Mouse (Mus musculus) cerebellum, adult 11 months (tissue): Measurements from ENCODE around the gene Casr.

Experiments
- DNase-seq: peaks from one replicate; pipeline ENCODE4 v3.0.0; 2022

Gene Casr

DNA sequence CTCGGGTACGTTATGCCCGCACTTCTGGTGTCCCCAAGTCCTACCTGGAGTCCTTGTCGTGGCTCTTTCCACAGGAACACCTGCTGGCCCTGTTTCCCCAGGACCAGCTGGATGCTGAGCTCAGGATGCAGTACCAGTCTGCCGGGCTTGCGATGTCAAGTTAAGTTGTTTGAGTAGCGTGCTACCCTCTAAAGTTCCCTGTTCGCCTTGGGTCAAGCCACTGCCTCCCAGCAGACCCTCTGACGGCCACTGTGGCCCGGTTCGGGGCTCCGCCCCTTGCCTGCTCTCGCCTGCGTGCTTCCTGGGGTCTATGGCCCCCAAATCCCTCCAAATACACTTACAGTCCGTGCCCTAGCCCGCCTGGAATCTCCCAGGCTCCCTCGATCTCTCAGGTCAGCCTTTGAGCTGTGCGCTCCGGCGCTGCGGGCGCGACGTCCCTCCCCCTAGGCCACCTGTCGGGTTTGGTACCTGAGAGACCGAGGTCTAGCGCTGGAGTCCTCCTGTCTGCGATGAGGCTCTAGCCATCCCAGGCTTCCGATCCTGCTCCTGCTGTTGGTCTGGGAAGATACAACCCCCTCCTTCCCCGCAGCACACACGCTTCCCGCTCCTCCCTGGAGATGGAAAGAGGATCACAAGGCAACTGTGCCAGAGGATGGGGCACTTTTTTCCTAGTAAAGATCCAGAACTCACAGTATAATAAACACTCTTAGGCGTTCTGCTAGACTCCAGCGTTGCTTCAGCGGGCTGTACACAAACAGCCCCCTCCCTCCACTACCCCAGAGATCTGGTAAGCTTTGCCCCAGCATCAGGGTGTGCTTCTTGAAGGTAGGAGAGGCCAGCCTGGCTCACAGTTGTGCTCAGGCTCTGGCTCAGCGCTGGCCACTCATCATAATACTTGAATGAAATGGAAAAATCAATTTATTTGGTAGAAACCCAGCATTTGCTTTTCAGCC lies at the start of gene Casr:
Casr (minus strand) TSS at position 756 of the 953 bp plus-strand sequence.
- no peak for DNase-seq

DNA sequence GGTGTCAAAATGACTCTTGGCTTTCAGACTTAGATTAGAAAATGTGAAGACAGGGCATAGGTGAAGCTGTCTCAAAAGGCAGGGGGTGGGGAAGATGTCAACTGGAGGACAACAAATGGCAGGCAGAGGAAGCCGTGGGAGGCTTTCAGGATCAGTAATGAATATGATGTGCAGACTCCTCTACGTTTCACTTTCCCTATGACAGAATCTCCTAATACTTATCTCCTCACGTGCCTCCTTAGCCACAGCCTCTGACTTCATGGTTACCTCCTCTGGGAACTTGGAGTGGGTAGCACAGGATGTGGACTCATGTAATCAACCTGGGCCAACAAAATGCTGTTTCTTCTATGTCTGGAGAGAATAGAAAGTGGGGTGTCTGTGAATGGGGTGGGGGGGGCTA lies 40.7 kb upstream of the Casr start:
- no peak for DNase-seq

DNA sequence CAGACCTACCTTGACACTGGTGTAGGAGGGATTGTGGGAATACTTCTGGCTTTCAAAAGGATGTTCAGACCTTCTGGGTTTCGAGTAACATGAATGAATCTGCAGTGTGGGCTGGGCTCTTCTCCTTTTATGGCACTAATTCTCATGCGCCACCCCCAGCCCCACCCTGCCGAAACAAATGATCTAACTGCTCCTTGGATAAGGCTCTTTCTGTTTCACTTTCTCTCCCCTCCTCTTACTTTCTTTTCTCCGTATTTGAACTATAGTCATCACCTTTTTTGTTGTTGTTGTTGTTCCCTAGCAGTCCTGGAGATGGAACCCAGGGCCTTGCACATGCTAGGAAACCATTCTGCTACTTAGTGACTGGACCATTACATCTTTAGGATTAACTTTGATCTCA lies 36.3 kb upstream of the Casr start:
- DNase-seq = no peak

DNA sequence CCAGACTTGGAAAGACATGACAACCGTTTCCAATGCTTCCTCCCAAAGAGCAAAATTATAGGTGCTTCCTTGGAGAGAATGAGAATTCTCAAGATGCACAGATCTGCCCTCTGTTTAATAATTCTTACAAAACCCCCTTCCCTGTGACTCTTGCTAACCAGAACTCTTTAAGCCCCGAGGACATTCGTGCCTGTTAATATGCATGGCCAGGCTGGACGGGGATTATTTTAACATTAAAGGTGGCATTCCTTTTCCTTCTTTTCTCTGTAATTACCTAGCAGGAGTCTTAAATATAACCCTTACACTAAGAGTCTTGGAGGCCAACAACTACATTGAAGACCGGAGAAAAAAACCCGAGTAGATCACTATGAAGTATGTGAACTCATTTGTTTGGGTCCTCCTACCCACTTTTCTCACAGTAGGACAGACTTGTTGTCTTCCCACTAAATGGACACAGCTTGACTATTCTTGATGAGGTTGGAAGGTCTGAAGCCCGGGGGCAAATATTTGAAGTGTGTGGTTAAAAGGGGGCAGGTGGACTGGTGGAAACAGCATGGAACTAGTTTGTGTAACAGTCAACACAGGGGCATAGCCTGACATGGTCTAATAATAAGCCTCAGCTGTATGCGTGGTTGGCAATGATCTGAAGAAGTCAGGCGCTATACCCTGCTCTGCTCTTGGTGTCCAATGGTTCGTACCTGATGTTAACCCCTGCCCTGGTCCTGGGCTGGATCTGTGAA lies 34.9 kb upstream of the Casr start:
- no peak for DNase-seq

DNA sequence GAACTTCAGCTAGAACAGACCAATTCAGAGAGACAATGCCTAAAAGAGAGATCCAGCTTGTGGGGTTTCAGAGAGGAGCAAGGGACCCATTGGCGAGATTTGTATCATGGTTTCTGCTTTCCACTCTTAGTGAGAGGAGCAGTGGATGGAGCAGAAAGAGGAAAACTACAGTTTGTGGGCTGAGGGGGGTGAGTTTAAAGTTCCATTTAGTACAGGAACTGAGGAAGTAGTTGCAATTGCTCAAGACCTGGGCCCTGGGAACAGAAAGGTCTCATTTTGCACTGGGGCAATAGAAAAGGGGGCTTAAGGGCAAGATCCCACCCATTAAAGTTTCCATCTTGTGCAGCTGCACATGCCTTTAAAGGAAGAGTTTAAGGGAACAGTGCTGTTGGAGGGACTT lies 28.0 kb upstream of the Casr start:
- no peak for DNase-seq

DNA sequence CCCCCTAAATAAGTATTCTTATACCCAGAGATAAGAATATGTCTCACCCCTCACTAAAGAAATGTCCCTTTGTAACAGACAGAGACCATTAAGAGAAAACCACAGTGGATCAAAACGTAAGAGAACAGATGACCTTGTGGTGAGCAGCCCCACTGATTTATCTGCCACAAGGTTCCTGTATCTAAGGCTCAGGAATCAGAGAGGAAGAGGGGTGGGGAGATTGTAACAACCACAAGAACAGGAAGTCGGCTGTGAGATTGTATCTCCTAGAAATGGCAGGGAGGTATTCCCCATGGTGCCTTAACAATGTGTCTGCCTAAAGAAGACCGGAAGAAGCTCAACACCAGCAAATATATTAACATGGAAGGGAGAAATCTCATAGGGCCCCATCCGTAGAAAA lies 26.0 kb upstream of the Casr start:
- no peak for DNase-seq

DNA sequence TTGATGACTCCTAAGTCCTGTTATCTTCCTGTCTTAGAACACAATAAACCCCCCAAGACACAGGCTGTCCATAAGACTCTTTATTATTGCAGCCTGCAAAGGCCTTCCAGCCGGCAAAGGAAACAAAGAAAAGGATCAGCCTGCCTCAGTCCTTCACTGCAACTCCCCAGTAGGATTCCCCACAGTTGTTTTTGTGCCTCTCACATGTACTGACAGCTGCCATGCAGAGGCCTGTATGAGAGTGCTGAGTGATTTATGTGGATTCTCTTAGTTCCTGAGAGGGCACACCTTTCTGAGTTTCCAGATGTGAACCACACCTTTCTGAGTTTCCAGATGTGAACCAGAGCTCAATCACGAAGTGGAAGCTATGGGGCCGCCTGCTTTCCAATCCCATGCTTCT lies 20.1 kb upstream of the Casr start:
- no peak for DNase-seq

DNA sequence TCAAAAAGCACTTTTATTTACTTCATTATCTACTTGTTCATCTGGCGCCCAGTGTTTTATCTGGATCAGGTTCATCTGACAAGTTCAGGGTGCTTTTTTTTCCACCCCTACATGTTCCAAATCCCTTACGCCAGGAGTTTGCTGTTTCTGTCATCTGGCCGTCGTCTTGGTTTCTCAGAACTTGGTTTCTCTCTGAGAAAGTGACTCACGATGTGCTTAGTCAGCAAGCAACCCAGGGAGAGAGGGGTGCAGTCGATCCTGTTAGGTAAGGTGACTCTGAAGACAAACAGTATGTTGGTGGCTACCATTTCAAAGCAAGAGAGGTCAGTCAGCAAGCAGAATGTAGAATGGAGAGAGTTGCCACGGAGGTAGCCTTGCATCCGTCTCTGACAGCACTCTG lies 10.0 kb upstream of the Casr start:
- DNase-seq = no peak

DNA sequence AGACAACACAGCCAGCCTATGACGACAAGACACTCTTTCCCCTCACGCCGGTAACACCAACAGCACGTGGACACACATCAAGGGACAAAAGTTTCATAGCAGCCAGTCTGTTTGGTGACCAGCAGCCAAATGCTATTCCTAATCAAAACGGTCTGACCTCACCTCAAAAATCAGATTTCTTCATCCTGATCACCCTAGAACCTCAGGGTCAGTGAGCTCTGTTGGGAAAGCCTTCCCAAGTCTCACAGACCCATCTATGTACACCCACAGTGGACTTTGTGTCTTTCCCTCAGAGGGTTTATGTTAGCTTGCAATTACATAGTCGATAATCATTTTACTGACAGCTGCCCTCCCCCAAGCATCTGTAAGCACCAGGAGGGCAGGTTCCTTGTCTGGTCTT lies 2.4 kb downstream of the Casr start:
- DNase-seq = no peak

DNA sequence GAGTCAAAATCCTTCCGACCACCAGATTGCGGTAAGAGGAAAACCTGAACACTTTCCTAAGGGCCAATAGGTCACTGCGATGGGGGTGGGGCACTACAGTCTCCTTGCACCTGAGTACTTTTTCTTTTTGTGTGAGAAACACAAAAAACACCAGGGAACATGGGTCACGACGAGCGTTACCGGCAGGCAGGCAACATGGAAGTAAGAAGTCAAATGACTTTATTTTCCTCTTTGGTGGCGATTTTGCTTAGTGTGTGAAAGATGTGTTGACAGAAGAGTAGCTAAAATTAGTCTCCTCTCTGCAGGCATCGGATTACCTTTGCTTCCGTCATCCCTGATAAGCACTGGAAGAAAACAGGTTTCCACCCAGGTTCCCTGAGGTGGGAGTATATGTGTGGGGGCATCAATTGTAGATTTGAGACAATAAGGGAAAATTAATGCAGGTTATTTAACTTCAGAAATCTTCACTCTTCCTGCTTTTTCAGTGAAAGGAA lies 6.2 kb downstream of the Casr start:
- DNase-seq = no peak

DNA sequence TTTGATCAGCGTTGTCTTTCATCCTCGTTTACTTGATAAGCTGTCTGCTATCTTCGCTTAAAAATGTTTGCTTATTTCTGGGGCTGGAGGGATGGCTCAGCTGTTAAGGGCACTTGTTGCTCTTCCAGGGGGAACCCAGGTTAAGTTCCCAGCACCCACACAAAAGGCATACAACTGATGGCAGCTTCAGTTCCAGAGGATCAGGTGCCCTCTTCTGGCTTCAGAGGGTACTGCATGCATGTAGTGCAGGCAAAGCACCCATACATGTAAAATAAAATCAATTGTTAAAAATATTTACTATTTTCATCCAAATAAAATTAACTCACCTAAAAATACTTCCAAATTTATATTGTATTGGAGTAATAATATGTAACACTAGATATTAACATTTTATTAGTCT lies 8.3 kb downstream of the Casr start:
- no peak for DNase-seq

DNA sequence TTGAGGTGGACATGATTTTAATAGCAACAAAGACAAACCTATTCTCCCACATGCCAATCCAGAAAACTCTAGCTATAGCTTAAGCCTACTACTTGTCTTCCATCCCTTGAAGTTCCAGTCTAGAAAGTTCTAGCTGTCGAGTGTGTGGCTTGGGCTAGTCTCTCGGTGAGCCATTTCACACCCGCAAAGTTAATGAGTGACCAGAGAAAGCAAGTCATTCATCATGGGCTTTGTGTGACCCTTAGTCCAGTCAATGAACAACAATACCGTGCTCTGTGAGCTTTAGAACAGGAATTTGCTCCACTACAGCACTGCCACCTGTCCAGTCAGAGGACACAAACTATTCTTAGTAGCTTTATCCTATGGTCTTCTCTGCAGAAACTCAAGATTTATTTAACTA lies 16.6 kb downstream of the Casr start:
- no peak for DNase-seq

DNA sequence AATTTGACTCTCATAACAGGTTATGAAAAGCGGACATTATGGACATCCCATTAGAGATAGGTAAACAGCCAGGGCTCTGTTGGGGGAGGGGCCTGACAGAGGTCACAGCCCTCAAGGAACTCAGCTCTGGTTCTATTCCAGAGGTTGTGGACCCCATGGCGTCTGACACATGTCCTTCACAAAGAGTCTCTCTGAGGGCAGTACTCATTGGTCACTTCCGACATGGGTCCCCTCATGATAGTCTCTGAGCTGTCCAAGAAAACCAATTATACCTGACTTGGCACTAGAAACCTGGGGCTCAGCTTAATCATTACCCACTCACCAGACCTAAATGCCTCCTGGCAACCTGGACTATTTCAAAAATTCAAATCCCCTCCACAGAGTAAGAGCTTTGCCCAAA lies 18.9 kb downstream of the Casr start:
- no peak for DNase-seq

DNA sequence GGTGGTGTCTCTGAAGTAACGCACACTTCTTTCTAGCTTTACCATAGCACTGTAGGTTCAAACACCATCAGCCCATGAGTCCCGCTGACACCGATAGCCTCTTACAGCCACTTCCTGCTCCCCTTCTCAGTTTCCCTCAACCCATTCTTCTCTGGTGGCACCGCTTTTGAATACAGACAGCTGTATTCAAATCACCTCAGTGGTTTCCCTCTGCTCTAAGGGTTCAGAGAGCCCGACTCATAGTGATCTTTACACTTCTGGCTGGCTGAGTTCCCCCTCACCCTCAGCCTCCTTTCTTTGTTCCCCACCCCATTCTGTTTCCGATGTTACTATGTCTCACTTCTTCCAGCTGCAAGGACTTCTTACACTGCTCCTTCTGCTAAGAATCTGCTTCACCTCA lies 21.1 kb downstream of the Casr start:
- no peak for DNase-seq

DNA sequence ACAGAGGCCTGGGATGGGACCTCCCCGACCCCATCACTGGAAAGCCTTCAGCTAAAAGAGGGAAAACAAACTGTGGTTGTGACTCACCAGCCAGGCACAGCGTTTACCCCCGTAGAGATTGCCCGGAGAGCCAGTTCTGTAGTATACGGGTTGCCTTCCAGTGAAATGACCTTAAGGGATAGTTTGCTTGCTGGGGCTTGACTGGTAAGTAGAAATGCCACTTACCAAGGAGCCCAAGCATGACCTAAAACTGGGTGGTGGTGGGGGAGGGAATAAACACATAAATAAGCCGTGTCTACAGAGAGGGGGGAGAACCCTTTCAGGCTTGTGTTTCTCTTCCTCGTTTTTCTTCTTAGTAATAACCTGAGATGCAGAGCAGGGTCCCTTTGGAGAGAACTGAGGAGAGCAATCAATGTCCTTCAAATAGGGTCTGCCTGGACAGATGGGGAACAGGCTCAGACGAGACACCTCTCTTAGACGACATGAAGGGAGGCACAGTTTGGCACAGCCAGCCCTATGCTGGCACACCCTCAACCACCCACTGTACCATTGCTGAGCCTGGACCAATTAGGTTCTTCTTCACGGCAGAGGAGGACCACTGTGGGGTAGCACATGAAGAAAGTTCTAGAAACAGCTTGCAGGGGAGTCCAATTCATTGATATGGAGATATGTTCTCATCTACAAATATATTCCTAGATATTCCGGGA lies 28.8 kb downstream of the Casr start:
- DNase-seq = no peak

DNA sequence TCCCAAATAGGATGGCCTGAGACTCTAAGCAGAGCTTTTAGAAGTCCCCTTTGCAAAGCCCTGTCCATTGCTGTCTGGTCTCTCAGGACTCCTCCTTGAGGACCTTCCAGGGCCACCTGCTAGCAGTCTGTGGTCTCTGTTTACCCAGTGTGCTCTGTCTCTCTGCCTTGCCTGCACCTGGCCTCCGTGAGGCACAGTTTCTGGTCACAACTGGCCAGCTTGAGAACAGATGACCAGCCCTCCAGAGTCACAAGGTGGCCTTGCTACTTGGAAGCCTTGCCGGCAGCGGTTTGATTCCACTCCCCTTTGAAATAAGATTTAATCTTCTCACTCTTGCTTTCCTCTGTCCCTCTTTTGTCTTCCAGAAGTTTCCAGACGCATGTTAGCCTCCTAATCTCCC lies 29.9 kb downstream of the Casr start:
- DNase-seq = no peak

DNA sequence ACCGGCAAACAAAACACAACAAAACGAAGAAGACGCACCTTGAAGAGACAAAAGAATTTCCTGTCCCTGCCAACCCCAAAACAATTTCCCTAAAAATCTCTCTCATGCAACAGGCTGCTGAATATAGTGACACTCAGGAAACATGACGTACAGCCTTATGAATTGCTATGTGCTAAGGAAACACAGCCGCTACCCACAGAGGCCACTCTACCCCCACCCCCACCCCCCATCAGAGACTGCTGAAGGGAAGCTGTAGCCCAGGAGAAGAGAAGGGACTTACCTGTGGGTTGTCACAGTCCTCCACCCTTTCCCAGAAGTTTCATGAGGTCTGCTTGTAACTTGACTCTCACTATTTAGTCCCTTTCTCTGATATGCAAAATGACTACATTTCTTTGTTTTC lies 30.3 kb downstream of the Casr start:
- DNase-seq = no peak

DNA sequence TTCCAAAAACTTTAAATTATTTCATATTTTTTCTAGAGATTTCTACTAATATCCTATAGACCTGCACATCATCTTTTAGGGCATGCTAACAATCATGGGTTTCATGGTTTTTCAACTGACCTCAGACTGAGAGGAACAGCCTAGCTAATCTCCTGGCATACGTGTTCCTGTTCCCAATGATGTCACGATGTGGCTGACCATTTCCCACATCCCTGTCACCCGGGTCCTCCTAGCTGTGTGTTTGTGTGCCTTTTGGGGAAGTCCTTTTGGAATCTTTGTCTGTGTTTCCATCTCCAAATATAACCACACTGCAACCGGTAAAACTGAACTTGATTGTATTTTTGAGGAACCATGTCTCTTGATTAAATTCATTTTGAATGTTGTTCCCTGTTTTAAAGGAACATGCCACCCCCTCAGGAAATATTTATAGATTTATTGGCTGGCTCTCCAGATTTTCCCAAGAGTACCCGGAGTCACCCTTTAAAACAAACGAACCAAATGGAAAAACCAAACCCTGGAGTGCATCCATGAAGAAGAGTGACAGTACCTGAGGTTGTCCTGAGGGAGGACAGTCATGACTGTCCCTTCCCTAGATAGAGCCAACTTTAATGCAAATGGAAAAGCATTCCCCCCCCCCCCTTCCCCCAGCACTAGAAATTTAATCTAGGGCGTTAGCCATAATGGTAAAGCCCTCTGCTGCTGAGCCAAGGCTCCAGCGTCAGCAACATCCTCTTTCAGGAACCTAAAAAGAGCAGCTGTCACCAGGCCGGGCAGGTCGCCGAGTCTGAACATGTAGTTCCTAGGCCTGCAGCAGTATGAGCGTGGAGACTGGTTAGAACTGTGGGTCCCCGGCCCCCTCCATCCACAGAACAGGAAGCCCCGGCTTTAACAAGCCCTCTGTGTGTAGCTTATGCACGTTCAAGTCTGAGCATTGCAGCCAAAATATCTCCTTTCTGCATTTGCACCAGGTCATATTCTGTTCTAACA lies 31.1 kb downstream of the Casr start:
- DNase-seq = no peak

DNA sequence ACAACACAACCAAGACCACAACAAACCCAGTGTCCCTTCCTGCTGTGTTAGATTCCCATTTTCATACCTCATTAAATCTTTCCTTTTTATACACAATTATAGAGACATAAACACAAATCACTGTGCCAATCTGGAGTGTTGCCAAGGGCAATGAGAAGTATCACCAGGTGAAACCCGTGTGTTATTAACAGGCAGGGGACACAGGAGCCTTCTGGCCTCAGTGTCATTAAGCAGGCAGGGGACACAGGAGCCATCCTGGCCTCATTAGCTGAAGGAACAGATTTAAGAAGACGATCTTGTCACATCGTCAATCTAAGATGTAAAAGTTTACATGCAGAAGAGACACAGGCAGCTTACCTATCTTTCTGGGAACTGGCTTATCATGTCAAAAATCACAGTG lies 33.1 kb downstream of the Casr start:
- no peak for DNase-seq

DNA sequence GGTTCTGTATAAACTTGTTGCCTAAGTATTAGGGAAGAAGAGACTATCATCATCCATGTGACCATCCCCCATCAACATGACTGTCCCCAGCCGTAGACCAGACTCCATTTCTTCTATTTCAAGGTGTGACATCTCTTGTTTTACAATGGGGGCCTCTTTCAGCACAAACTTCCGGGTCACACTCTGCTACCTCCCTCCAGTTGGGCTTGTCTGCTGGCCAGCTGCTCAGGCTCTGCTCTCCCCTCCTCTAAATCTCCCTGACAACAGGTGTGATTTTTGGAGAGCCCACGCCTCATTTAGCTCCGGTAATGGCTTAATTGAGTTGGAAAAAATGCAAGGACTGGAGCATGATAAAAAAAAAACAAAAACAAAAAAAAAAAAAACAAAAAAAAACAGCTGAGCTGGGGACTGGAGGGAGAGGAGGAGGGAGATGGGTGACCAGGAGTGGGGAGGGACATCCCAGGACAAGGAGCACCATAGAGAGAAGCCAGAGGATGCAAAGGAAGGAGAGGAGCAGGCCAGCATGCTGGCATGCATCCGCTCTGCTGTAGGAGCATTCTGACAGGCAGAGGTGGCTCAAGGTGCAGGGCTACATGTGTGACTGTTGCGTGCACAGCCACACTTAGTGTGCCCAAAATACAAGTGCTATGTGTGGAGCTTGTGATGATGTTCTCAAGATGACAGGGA lies 35.2 kb downstream of the Casr start:
- DNase-seq = no peak

DNA sequence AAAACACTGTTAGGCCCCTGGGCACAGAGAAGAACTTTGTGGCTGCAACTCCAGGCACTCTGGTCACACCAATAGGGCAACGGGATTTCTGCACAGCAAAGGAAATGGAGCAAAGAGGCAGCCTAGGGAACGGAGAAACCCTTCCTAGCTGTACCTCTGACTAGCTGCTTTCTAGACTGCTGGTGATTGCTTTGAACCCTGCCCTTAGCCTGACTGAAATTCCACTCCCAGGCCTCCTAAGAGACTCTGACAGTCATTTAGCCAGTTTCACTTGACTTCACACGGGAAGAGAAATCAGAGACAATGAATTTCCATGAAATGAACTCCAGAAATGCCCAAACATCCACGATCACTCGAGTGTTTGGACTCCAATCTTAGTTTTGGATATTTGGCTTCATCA lies 38.8 kb downstream of the Casr start:
- DNase-seq = no peak

DNA sequence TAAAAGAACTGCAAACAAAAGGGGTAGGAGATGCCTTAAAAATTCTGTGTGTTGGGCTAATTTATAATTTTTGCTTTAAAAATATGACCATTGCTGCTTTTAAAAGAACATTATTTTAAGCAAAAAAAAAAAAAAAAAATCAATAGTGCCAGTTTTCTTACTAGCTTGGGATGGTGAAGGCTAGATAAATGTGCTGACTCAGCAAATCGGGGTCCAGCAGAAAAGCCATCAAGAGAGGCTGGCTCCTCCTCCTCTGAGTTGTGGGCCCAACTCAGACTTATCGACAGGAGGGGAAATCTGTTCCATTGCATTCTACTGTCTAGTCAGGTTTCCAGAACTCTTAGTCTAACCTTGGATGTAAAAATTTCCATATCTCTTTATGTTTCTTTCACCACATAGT lies 45.6 kb downstream of the Casr start:
- DNase-seq = no peak
